Mouse (Mus musculus): Measurements from ENCODE around the gene 1700031F05Rik.
"Not testable (repeated sequence)": the region's sequence is repeated elsewhere in the genome, so short reads cannot be mapped to it uniquely, and the experiment has no call there.

The 1700031F05Rik gene

DNA sequence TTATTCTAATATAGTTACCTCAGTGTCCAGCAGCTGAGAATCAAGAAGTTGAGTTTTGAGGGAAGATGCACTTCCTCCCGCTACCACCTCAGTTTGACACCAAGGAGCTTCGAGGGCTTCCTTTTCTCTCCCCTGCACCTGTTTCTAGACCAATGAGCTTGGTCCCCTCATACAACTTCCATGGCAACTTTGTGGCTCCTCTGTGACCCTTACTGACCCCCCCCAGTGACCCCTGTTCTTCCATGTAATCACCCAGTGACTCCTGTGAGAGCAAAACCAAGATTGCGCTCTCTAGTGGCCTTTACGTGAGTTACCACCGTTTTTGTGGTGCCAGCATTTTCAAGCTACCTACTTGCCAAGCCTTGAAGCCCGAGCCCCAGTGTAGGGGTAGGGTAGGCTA, at the start of gene 1700031F05Rik:
Gene 1700031F05Rik (minus strand): TSS at position 101 of the 400 bp plus-strand sequence.
- no peak for DNase-seq (ENCODE audit: low spot score)

GRCm38 (mm10) chrX:102914823-102915222, 47.1 kb upstream of the 1700031F05Rik start:
- not testable (repeated sequence) for DNase-seq (ENCODE audit: low spot score)

DNA sequence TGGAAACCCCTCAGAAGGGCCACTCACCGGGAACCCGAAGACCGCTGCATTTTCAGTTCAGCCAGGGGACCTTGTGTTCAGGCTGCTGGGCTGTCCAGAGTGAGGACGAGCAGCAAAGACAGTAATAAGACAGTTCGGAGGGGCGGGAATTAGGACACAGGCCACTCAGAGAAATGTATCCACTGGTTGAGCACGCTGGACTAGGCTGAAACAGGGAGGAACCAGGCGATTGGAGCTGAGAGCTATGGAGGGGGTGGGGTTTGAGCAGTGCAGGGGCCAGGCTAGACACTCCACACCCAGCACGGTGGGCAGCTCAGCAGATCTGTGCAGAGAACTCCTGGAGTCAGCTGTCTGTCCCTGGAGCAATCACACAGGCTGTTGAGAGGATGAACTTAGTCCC, 40.8 kb upstream of the 1700031F05Rik start, which contains the start of the genes Dmrtc1a and 1700011M02Rik:
Gene Dmrtc1a (minus strand): TSS at position 101 of the 400 bp plus-strand sequence.
Gene 1700011M02Rik (plus strand): TSS at position 319 of the 400 bp plus-strand sequence.
- DNase-seq (ENCODE audit: low spot score), result not testable (repeated sequence)

GRCm38 (mm10) chrX:102854516-102854915, 13.3 kb downstream of the 1700031F05Rik start, which contains the start of gene Dmrtc1c2:
TSS of gene Dmrtc1c2 (minus strand) at chrX:102854616.
- DNase-seq (ENCODE audit: low spot score), result not testable (repeated sequence)

GRCm38 (mm10) chrX:102812311-102812710, 55.5 kb downstream of the 1700031F05Rik start:
- DNase-seq (ENCODE audit: low spot score), result no peak
